Mouse (Mus musculus): ENCODE results near the gene Sirt6.

DNA sequence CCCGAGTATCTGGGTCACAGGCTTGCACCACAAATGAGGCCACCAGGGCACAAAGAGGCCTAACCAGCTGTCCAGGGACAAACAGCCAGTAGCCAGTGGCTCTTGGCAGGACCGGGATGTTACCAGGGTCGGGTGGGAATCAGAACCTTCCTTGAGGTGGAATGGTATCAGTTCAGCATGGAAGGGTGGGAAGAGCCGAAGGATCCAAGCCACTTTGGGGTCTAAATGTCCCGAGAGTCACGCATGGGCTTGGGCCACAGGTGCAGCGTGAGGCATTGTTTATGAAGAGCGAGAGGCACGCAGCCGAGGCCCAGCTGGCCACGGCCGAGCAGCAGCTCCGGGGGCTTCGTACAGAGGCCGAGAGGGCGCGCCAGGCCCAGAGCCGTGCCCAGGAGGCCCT lies 17.1 kb upstream of the Sirt6 start:
- no peak for TF ChIP-seq CHD2 (IDR thresholded peaks at IDR 0.05; ENCODE audit: low read depth, low read length)
- TF ChIP-seq ZNF384 (IDR thresholded peaks at IDR 0.05; ENCODE audit: low read depth, low read length): no peak
- TF ChIP-seq MAFK (IDR thresholded peaks at IDR 0.05; ENCODE audit: insufficient read depth, low read depth, low read length): no peak
